In genomic region chr3:17322266-17322665, GRCm38 (mm10) we compare ENCODE assay signal across 21 mouse cellular contexts.
DNase-seq lines count a peak whose midpoint lies in the region; ATAC-seq lines count a peak whose summit lies in the region.
"Had no signal": no experiment of that assay in that cellular context is flagged by ENCODE, and none has a peak within 500 bp of the region (broad histone marks: within the 10 kb centered on the region; RNA-seq: fewer than 3 reads in every experiment).

No protein-coding gene starts in this region.

- H3K4me3 ChIP-seq in forebrain, embryonic 11.5 days (ENCODE audit: low read depth, low read length), result no peak overlapping the region
- H3K4me3 ChIP-seq in forebrain, embryonic 16.5 days (replicated peaks; ENCODE audit: low read length), result no peak overlapping the region
- no peak overlapping the region for H3K4me3 ChIP-seq in forebrain, embryonic 15.5 days
- no peak overlapping the region for H3K4me3 ChIP-seq in midbrain, embryonic 10.5 days
- no peak overlapping the region for H3K4me3 ChIP-seq in neural tube, embryonic 13.5 days
- H3K4me3 ChIP-seq: heart, embryonic 15.5 days; megakaryocyte, embryonic 14.5 days had no signal

- H3K27ac ChIP-seq in forebrain, embryonic 11.5 days (ENCODE audit: low read depth, low read length), result no peak overlapping the region
- H3K27ac ChIP-seq in forebrain, embryonic 16.5 days (ENCODE audit: low read length), result no peak overlapping the region
- peak overlapping the region; percentile 31; the same call in 1 of the 2 replicates for H3K27ac ChIP-seq in forebrain, embryonic 15.5 days (replicated peaks)
- peak overlapping the region; percentile 55 for H3K27ac ChIP-seq in midbrain, embryonic 10.5 days (replicated peaks)
- peak overlapping the region; percentile 85 for H3K27ac ChIP-seq in neural tube, embryonic 13.5 days (replicated peaks)
- H3K27ac ChIP-seq: heart, embryonic 15.5 days had no signal

- 28% methylated on average over 2 of the region's 2 CpGs for WGBS in forebrain, embryonic 11.5 days
- 27% methylated on average over 2 of the region's 2 CpGs for WGBS in forebrain, embryonic 16.5 days
- WGBS in forebrain, embryonic 15.5 days, result 19% methylated on average over 2 of the region's 2 CpGs
- WGBS in midbrain, embryonic 10.5 days, result 50% methylated on average over 2 of the region's 2 CpGs
- WGBS in neural tube, embryonic 13.5 days, result 45% methylated on average over 2 of the region's 2 CpGs

- H3K36me3 ChIP-seq in forebrain, embryonic 11.5 days (ENCODE audit: control insufficient read depth, insufficient read depth, low read length), result no peaks in the 10 kb centered on the region
- H3K36me3 ChIP-seq in forebrain, embryonic 16.5 days (ENCODE audit: control insufficient read depth, insufficient read depth), result no peaks in the 10 kb centered on the region
- H3K36me3 ChIP-seq in forebrain, embryonic 15.5 days, result no peaks in the 10 kb centered on the region
- H3K36me3 ChIP-seq in midbrain, embryonic 10.5 days, result no peaks in the 10 kb centered on the region
- no peaks in the 10 kb centered on the region for H3K36me3 ChIP-seq in neural tube, embryonic 13.5 days
- H3K36me3 ChIP-seq: heart, embryonic 15.5 days had no signal

- H3K9me3 ChIP-seq in forebrain, embryonic 11.5 days (ENCODE audit: control insufficient read depth, low read length), result no peaks in the 10 kb centered on the region
- no peaks in the 10 kb centered on the region for H3K9me3 ChIP-seq in forebrain, embryonic 16.5 days (ENCODE audit: control insufficient read depth, low read length)
- H3K9me3 ChIP-seq in forebrain, embryonic 15.5 days, result no peaks in the 10 kb centered on the region
- H3K9me3 ChIP-seq in midbrain, embryonic 10.5 days (replicated peaks), result no peaks in the 10 kb centered on the region
- H3K9me3 ChIP-seq in neural tube, embryonic 13.5 days, result no peaks in the 10 kb centered on the region
- H3K9me3 ChIP-seq: heart, embryonic 15.5 days; megakaryocyte, embryonic 14.5 days had no signal

- H3K27me3 ChIP-seq in forebrain, embryonic 11.5 days (ENCODE audit: control insufficient read depth, insufficient read depth, low read length), result no peaks in the 10 kb centered on the region
- H3K27me3 ChIP-seq in forebrain, embryonic 16.5 days (replicated peaks; ENCODE audit: control insufficient read depth, insufficient read depth, low read length), result no peaks in the 10 kb centered on the region
- no peaks in the 10 kb centered on the region for H3K27me3 ChIP-seq in forebrain, embryonic 15.5 days
- no peaks in the 10 kb centered on the region for H3K27me3 ChIP-seq in midbrain, embryonic 10.5 days (ENCODE audit: low read depth, poor library complexity, severe bottlenecking)
- peaks cover 7% of the 10 kb centered on the region; the same call in 1 of the 2 replicates for H3K27me3 ChIP-seq in neural tube, embryonic 13.5 days
- H3K27me3 ChIP-seq: heart, embryonic 15.5 days; megakaryocyte, embryonic 14.5 days had no signal

- H3K9ac ChIP-seq in forebrain, embryonic 11.5 days (ENCODE audit: low read length), result no peak overlapping the region
- no peak overlapping the region for H3K9ac ChIP-seq in forebrain, embryonic 16.5 days (replicated peaks; ENCODE audit: low read depth, low read length)
- no peak overlapping the region for H3K9ac ChIP-seq in forebrain, embryonic 15.5 days (replicated peaks)
- H3K9ac ChIP-seq in neural tube, embryonic 13.5 days, result peak overlapping the region; percentile 60
- H3K9ac ChIP-seq: heart, embryonic 15.5 days; liver, postnatal 0 days had no signal

- H3K4me2 ChIP-seq in forebrain, embryonic 11.5 days (ENCODE audit: low read depth, low read length, severe bottlenecking), result no peak overlapping the region
- H3K4me2 ChIP-seq in forebrain, embryonic 16.5 days (ENCODE audit: low read length), result no peak overlapping the region
- H3K4me2 ChIP-seq in forebrain, embryonic 15.5 days (replicated peaks), result no peak overlapping the region
- H3K4me2 ChIP-seq in neural tube, embryonic 13.5 days, result peak overlapping the region; percentile 13; the same call in 1 of the 2 replicates
- H3K4me2 ChIP-seq: heart, embryonic 15.5 days had no signal

- DNase-seq in forebrain, embryonic 11.5 days (ENCODE audit: low spot score), result no peak
- DNase-seq in midbrain, embryonic 10.5 days (ENCODE audit: low spot score), result no peak
- DNase-seq in kidney, adult 11 months, result no peak
- DNase-seq in frontal cortex, postnatal 14 days (ENCODE audit: low spot score in 2 of 2), result no peak
- DNase-seq: adrenal gland, postnatal 10 days; cerebellum, adult 18-20 months; gastrocnemius, postnatal 10 days; heart, adult 18-20 months; kidney, adult 8-10 months; kidney, postnatal 4 days; layer of hippocampus, postnatal 36 days; liver; liver, postnatal 0 days; lung, postnatal 14 days; thymus, postnatal 25 days had no signal

- ATAC-seq in forebrain, embryonic 11.5 days (replicated peaks; ENCODE audit: low FRiP score), result 0 out of 2 replicates have a peak, but pooled peaks have one; percentile 20
- no peak for ATAC-seq in forebrain, embryonic 16.5 days
- no peak for ATAC-seq in forebrain, embryonic 15.5 days (replicated peaks)
- ATAC-seq in neural tube, embryonic 13.5 days (ENCODE audit: low read depth), result no peak
- no peak for ATAC-seq in erythroid progenitor cell, adult 5-6 weeks (replicated peaks; ENCODE audit: low FRiP score, poor library complexity, severe bottlenecking)
- ATAC-seq: liver, postnatal 0 days had no signal

- H3K4me1 ChIP-seq in forebrain, embryonic 11.5 days (replicated peaks; ENCODE audit: control insufficient read depth, insufficient read depth, low read length), result no peaks in the 10 kb centered on the region; the same call in 1 of the 2 replicates
- no peaks in the 10 kb centered on the region; the same call in 1 of the 2 replicates for H3K4me1 ChIP-seq in forebrain, embryonic 16.5 days (replicated peaks; ENCODE audit: control insufficient read depth, insufficient read depth, low read length)
- peaks cover 18% of the 10 kb centered on the region for H3K4me1 ChIP-seq in forebrain, embryonic 15.5 days
- H3K4me1 ChIP-seq in midbrain, embryonic 10.5 days, result peaks cover 51% of the 10 kb centered on the region
- H3K4me1 ChIP-seq in neural tube, embryonic 13.5 days (replicated peaks), result peaks cover 41% of the 10 kb centered on the region

Comparison
In these comparisons a context has a peak if more than half of its experiments do, and no peak if none do; other contexts are left out.
1. H3K27ac ChIP-seq: peak in forebrain, embryonic 15.5 days (single experiment), midbrain, embryonic 10.5 days (single experiment) and neural tube, embryonic 13.5 days (single experiment); none in forebrain, embryonic 11.5 days (single experiment) and forebrain, embryonic 16.5 days (single experiment).